ENCODE assay signal across 12 mouse cellular contexts in the genomic region with DNA sequence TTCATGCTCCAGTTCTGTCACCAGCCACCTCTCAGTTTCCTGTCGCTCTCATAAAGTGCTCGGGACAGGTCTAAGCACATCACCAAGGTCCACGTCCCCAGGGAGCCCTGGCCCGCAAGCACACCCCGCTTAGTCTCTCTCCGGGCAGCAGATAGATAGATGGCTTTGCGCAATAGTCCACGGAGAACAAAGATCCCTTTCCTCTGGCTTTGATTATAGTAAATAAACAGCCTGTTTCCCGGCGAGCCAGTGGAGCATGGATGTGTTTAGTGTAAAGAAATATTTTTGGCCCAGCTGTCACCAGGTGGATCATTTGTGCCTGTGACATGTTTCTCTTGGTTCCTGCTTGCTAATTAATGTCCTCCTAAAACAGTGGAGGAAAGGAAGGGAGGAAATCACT. TPM values are rescaled to one million over a fixed set of nuclear protein-coding genes. Genes with fewer than 3 reads are reported as not detected.
A peak's percentile ranks its signal among the peaks of the same experiment; 100 is the strongest.
DNase-seq lines count a peak whose midpoint lies in the region; ATAC-seq and TF ChIP-seq lines count a peak whose summit lies in the region.
"Had no signal": no experiment of that assay in that cellular context is flagged by ENCODE, and none has a peak within 500 bp of the region (broad histone marks: within the 10 kb centered on the region; RNA-seq: fewer than 3 reads in every experiment).

No protein-coding gene starts in this region.

- TF ChIP-seq POLR2A in bone marrow macrophage, adult 2 months (IDR thresholded peaks at IDR 0.05; ENCODE audit: borderline replicate concordance, low read depth, low read length): no peak

- peak overlapping the region; percentile 61 for H3K27ac ChIP-seq in heart, embryonic 16.5 days (ENCODE audit: low read length)
- H3K27ac ChIP-seq in bone marrow macrophage, adult 2 months (ENCODE audit: insufficient read depth, low read depth, low read length): peak overlapping the region; percentile 59
- H3K27ac ChIP-seq in kidney, embryonic 14.5 days (ENCODE audit: low read depth, low read length): peak overlapping the region; percentile 78
- peak overlapping the region; percentile 86 for H3K27ac ChIP-seq in lung, postnatal 0 days (ENCODE audit: low read length)

- H3K9ac ChIP-seq in heart, embryonic 16.5 days (ENCODE audit: low read length): no peak overlapping the region
- no peak overlapping the region for H3K9ac ChIP-seq in kidney, embryonic 14.5 days (ENCODE audit: low read depth, low read length)
- H3K9ac ChIP-seq in lung, postnatal 0 days (replicated peaks; ENCODE audit: low read depth): no peak overlapping the region

- WGBS in heart, embryonic 16.5 days: 51% methylated on average over 10 of the region's 10 CpGs
- 27% methylated on average over 10 of the region's 10 CpGs for WGBS in kidney, embryonic 14.5 days
- WGBS in lung, postnatal 0 days: 29% methylated on average over 10 of the region's 10 CpGs

- H3K4me3 ChIP-seq in heart, embryonic 16.5 days (ENCODE audit: low read length): no peak overlapping the region
- no peak overlapping the region for H3K4me3 ChIP-seq in bone marrow macrophage, adult 2 months (ENCODE audit: insufficient read depth, low read length)
- H3K4me3 ChIP-seq in kidney, embryonic 14.5 days (ENCODE audit: low read length): no peak overlapping the region
- H3K4me3 ChIP-seq in lung, postnatal 0 days (ENCODE audit: low read depth, low read length): peak overlapping the region; percentile 8; the same call in 1 of the 2 replicates
- H3K4me3 ChIP-seq: forebrain, embryonic 10.5 days had no signal

- no peak for TF ChIP-seq EP300 in lung, postnatal 0 days (IDR thresholded peaks at IDR 0.05)

- H3K27me3 ChIP-seq in heart, embryonic 16.5 days (ENCODE audit: control insufficient read depth, insufficient read depth, low read length): no peaks in the 10 kb centered on the region
- no peaks in the 10 kb centered on the region for H3K27me3 ChIP-seq in kidney, embryonic 14.5 days (ENCODE audit: control insufficient read depth, insufficient read depth, low read length)
- H3K27me3 ChIP-seq in lung, postnatal 0 days (replicated peaks; ENCODE audit: insufficient read depth, low read length): no peaks in the 10 kb centered on the region
- H3K27me3 ChIP-seq: CH12.LX had no signal

- H3K36me3 ChIP-seq in heart, embryonic 16.5 days (ENCODE audit: control insufficient read depth, insufficient read depth): peaks cover 9% of the 10 kb centered on the region; the same call in 1 of the 2 replicates
- peaks cover 28% of the 10 kb centered on the region for H3K36me3 ChIP-seq in kidney, embryonic 14.5 days (ENCODE audit: control insufficient read depth, insufficient read depth, low read length)
- H3K36me3 ChIP-seq in lung, postnatal 0 days (ENCODE audit: insufficient read depth, low read length): no peaks in the 10 kb centered on the region

- TF ChIP-seq CTCF in bone marrow macrophage, adult 2 months (IDR thresholded peaks at IDR 0.05; ENCODE audit: low read depth, low read length): no peak
- TF ChIP-seq CTCF in lung, postnatal 0 days (IDR thresholded peaks at IDR 0.05): no peak

- ATAC-seq in heart, embryonic 16.5 days (replicated peaks; ENCODE audit: extremely low read depth, insufficient read depth, low FRiP score): no peak
- peak; percentile 28; the same call in 1 of the 2 replicates for ATAC-seq in kidney, embryonic 14.5 days (ENCODE audit: low FRiP score, low TSS enrichment)
- ATAC-seq in lung, postnatal 0 days: peak; percentile 58
- ATAC-seq: hindbrain, embryonic 16.5 days had no signal

- DNase-seq in heart, adult 11 months: no peak
- peak; percentile 67 for DNase-seq in lung, postnatal 0 days (ENCODE audit: low spot score)
- no peak for DNase-seq in adrenal gland, adult 18-20 months (ENCODE audit: low spot score in 2 of 2)
- DNase-seq in gastrocnemius, postnatal 25 days: no peak
- DNase-seq in cerebellum, postnatal 25 days: no peak
- DNase-seq: cerebellum, adult 8-10 months had no signal

- peak overlapping the region; percentile 4; the same call in 1 of the 2 replicates for H3K4me2 ChIP-seq in heart, embryonic 16.5 days (ENCODE audit: low read depth, low read length)
- H3K4me2 ChIP-seq in kidney, embryonic 14.5 days (replicated peaks; ENCODE audit: low read depth, low read length): peak overlapping the region; percentile 17; the same call in 1 of the 2 replicates
- H3K4me2 ChIP-seq in lung, postnatal 0 days (replicated peaks; ENCODE audit: low read depth, low read length): peak overlapping the region; percentile 48

- no peaks in the 10 kb centered on the region for H3K4me1 ChIP-seq in heart, embryonic 16.5 days (ENCODE audit: control insufficient read depth, insufficient read depth, low read length)
- H3K4me1 ChIP-seq in bone marrow macrophage, adult 2 months (ENCODE audit: control insufficient read depth, insufficient read depth, low read length): peaks cover 15% of the 10 kb centered on the region
- H3K4me1 ChIP-seq in kidney, embryonic 14.5 days (ENCODE audit: control insufficient read depth, insufficient read depth, low read length): peaks cover 21% of the 10 kb centered on the region
- H3K4me1 ChIP-seq in lung, postnatal 0 days (ENCODE audit: insufficient read depth, low read depth, low read length): peaks cover 4% of the 10 kb centered on the region; the same call in 1 of the 2 replicates

- no peaks in the 10 kb centered on the region for H3K9me3 ChIP-seq in heart, embryonic 16.5 days (replicated peaks; ENCODE audit: control insufficient read depth, low read length)
- no peaks in the 10 kb centered on the region for H3K9me3 ChIP-seq in kidney, embryonic 14.5 days (ENCODE audit: control insufficient read depth, low read length)
- no peaks in the 10 kb centered on the region for H3K9me3 ChIP-seq in lung, postnatal 0 days (ENCODE audit: low read length)
- H3K9me3 ChIP-seq: forebrain, embryonic 10.5 days had no signal

RNA-seq across cellular contexts. Expression of gene Prkab1, which starts 47.0 kb away (rescaled TPM):
- polyA plus RNA-seq in heart, embryonic 16.5 days (2015; fragmentation: Nextera tagmentation; extraction: Ambion mirVana): 37.8 and 43.9 TPM in 2 replicates
- 26.7 and 30.9 TPM in 2 replicates for polyA plus RNA-seq in bone marrow macrophage, adult 2 months (2012; ENCODE audit: insufficient read depth, insufficient read length, missing spikeins)
- 60.9 and 85.5 TPM in 2 replicates for polyA plus RNA-seq in kidney, embryonic 14.5 days (2014; fragmentation: Nextera tagmentation; extraction: Ambion mirVana)
- 75.1 and 80.6 TPM in 2 replicates for polyA plus RNA-seq in lung, postnatal 0 days (2015; fragmentation: Nextera tagmentation; extraction: Ambion mirVana)
- total RNA-seq in adrenal gland, adult 18-20 months (2021): 10 to 100 TPM; 48.3 to 85.0 TPM
- total RNA-seq in gastrocnemius, postnatal 25 days (2021): 10 to 100 TPM in 1 of 2 experiments, 1 to 10 TPM in 1; 8.0 to 11.3 TPM
